Mouse (Mus musculus) embryonic facial prominence, embryonic 10.5 days (tissue): ENCODE measurements around the gene Clec2i. TPM values are rescaled to one million over a fixed set of nuclear protein-coding genes. Genes with fewer than 3 reads are reported as not detected.

Source experiments
- DNase-seq: peaks from one replicate; pipeline ENCODE4 v3.0.0-alpha.2; 2017; ENCODE audit warnings: low spot score
- H3K27ac ChIP-seq: fragments of 300-500 bp; sonication (generic); replicated peaks from 2 replicates; pipeline ENCODE4 v1.5.1; 2016; ENCODE audit warnings: mild to moderate bottlenecking
- H3K27me3 ChIP-seq: fragments of 300-500 bp; sonication (generic); replicated peaks from 2 replicates; pipeline ENCODE4 v1.6.1; 2016; ENCODE audit warnings: low read depth, mild to moderate bottlenecking; ENCODE audit not compliant: poor library complexity, severe bottlenecking
- H3K36me3 ChIP-seq: fragments of 300-500 bp; sonication (generic); replicated peaks from 2 replicates; pipeline ENCODE4 v1.6.1; 2016; ENCODE audit warnings: mild to moderate bottlenecking, moderate library complexity
- H3K4me1 ChIP-seq: fragments of 300-500 bp; sonication (generic); 2 replicates; pipeline ENCODE4 v1.6.1; 2016
- H3K4me3 ChIP-seq: fragments of 300-500 bp; sonication (generic); 2 replicates; pipeline ENCODE4 v1.5.1; 2016; ENCODE audit warnings: mild to moderate bottlenecking, moderate library complexity
- H3K9me3 ChIP-seq: fragments of 300-500 bp; sonication (generic); 2 replicates; pipeline ENCODE4 v1.6.1; 2016; ENCODE audit warnings: mild to moderate bottlenecking
- WGBS: fragments of 180-500 bp; shearing (Covaris S2); methylation state at CpG from one replicate; pipeline ENCODE4 v1.1.7; 2016; 5-methylcytosine and 5-hydroxymethylcytosine counted together
- polyA plus RNA-seq: library from polyadenylated mRNA; unstranded; fragments of >200 nt; fragmentation: Nextera tagmentation; extraction: Ambion mirVana; gene quantifications from 2 replicates; pipeline ENCODE4 v1.2.1, GENCODE M21; 2016

The Clec2i gene
- polyA plus RNA-seq, 1 experiment from 2014 or later: not detected

- H3K27me3 ChIP-seq: 0 out of 2 replicates have a peak, but pooled peaks cover 5% of the 10 kb centered on the region
- H3K36me3 ChIP-seq: no peaks in the 10 kb centered on the region
- DNase-seq: peak; percentile 92
- H3K9me3 ChIP-seq: no peaks in the 10 kb centered on the region
- peaks cover 25% of the 10 kb centered on the region for H3K4me1 ChIP-seq
- peak overlapping the region; percentile 35 for H3K4me3 ChIP-seq
- H3K27ac ChIP-seq: peak overlapping the region; percentile 41
- 25% methylated on average over 7 of the region's 7 CpGs for WGBS
Observed at GRCm38 (mm10) chr6:128845319-128845979, 41.9 kb upstream of the Clec2i start.

- 0 out of 2 replicates have a peak, but pooled peaks cover 5% of the 10 kb centered on the region for H3K27me3 ChIP-seq
- no peaks in the 10 kb centered on the region for H3K36me3 ChIP-seq
- H3K4me3 ChIP-seq: no peak overlapping the region
- DNase-seq: no peak
- H3K9me3 ChIP-seq: no peaks in the 10 kb centered on the region
- H3K27ac ChIP-seq: no peak overlapping the region
- WGBS: 70% methylated on average over 7 of the region's 9 CpGs
- H3K4me1 ChIP-seq: peaks cover 25% of the 10 kb centered on the region
Observed at GRCm38 (mm10) chr6:128845998-128846542, 41.3 kb upstream of the Clec2i start.

GRCm38 (mm10) chr6:128847401-128847800, 40.0 kb upstream of the Clec2i start:
- no peak overlapping the region for H3K4me3 ChIP-seq
- no peaks in the 10 kb centered on the region for H3K36me3 ChIP-seq
- H3K9me3 ChIP-seq: no peaks in the 10 kb centered on the region
- H3K4me1 ChIP-seq: peaks cover 13% of the 10 kb centered on the region
- 95% methylated on average over 4 of the region's 4 CpGs for WGBS
- H3K27ac ChIP-seq: no peak overlapping the region
- no peak for DNase-seq
- H3K27me3 ChIP-seq: no peaks in the 10 kb centered on the region

GRCm38 (mm10) chr6:128849902-128850301, 37.5 kb upstream of the Clec2i start:
- H3K36me3 ChIP-seq: no peaks in the 10 kb centered on the region
- DNase-seq: peak; percentile 79

GRCm38 (mm10) chr6:128850671-128851070, 36.7 kb upstream of the Clec2i start:
- WGBS: 69% methylated on average over 2 of the region's 2 CpGs
- Histone ChIP-seq H3K4me3 (no peak overlapping the region), H3K27me3 (no peaks in the 10 kb centered on the region), H3K4me1 (peaks cover 8% of the 10 kb centered on the region; the same call in 1 of the 2 replicates), H3K27ac (no peak overlapping the region), H3K9me3 (no peaks in the 10 kb centered on the region), H3K36me3 (no peaks in the 10 kb centered on the region)
- DNase-seq: no peak

More at GRCm38 (mm10) chr6:128849902-128850301, 37.5 kb upstream of the Clec2i start:
- no peaks in the 10 kb centered on the region for H3K9me3 ChIP-seq
- peaks cover 13% of the 10 kb centered on the region; the same call in 1 of the 2 replicates for H3K4me1 ChIP-seq
- H3K27ac ChIP-seq: no peak overlapping the region
- WGBS: 52% methylated on average over 2 of the region's 2 CpGs
- H3K4me3 ChIP-seq: no peak overlapping the region
- H3K27me3 ChIP-seq: no peaks in the 10 kb centered on the region

- WGBS: 84% methylated on average over 2 of the region's 2 CpGs
- no peaks in the 10 kb centered on the region for H3K36me3 ChIP-seq
- H3K27ac ChIP-seq: no peak overlapping the region
- H3K27me3 ChIP-seq: no peaks in the 10 kb centered on the region
- no peaks in the 10 kb centered on the region for H3K9me3 ChIP-seq
- no peak for DNase-seq
- no peak overlapping the region for H3K4me3 ChIP-seq
- peaks cover 8% of the 10 kb centered on the region; the same call in 1 of the 2 replicates for H3K4me1 ChIP-seq
Observed at GRCm38 (mm10) chr6:128851151-128851550, 36.2 kb upstream of the Clec2i start.

GRCm38 (mm10) chr6:128852766-128853165, 34.6 kb upstream of the Clec2i start:
- Histone ChIP-seq H3K4me1 (peaks cover 8% of the 10 kb centered on the region; the same call in 1 of the 2 replicates), H3K36me3 (no peaks in the 10 kb centered on the region), H3K9me3 (no peaks in the 10 kb centered on the region), H3K4me3 (no peak overlapping the region), H3K27me3 (no peaks in the 10 kb centered on the region), H3K27ac (no peak overlapping the region)
- WGBS: 88% methylated on average over 3 of the region's 3 CpGs
- no peak for DNase-seq

- 42% methylated on average over 12 of the region's 12 CpGs for WGBS
Observed at GRCm38 (mm10) chr6:128854024-128854820, 33.2 kb upstream of the Clec2i start.

GRCm38 (mm10) chr6:128854895-128855294, 32.5 kb upstream of the Clec2i start:
- no peak overlapping the region for H3K4me3 ChIP-seq

More at GRCm38 (mm10) chr6:128854024-128854820, 33.2 kb upstream of the Clec2i start:
- Histone ChIP-seq H3K4me3 (0 out of 2 replicates have a peak overlapping the region, but pooled peaks have one; percentile 14), H3K27ac (peak overlapping the region; percentile 68), H3K27me3 (no peaks in the 10 kb centered on the region), H3K36me3 (no peaks in the 10 kb centered on the region), H3K9me3 (no peaks in the 10 kb centered on the region), H3K4me1 (peaks cover 8% of the 10 kb centered on the region; the same call in 1 of the 2 replicates)
- peak; percentile 74 for DNase-seq

GRCm38 (mm10) chr6:128855477-128855876, 31.9 kb upstream of the Clec2i start:
- Histone ChIP-seq H3K36me3 (no peaks in the 10 kb centered on the region), H3K4me1 (peaks cover 8% of the 10 kb centered on the region; the same call in 1 of the 2 replicates), H3K4me3 (no peak overlapping the region), H3K27me3 (no peaks in the 10 kb centered on the region), H3K27ac (no peak overlapping the region), H3K9me3 (no peaks in the 10 kb centered on the region)
- no peak for DNase-seq
- whole genome bisulfite sequencing: 77% methylated on average over 1 of the region's 1 CpGs

More at GRCm38 (mm10) chr6:128854895-128855294, 32.5 kb upstream of the Clec2i start:
- 93% methylated on average over 3 of the region's 3 CpGs for WGBS
- Histone ChIP-seq H3K36me3 (no peaks in the 10 kb centered on the region), H3K27me3 (no peaks in the 10 kb centered on the region), H3K4me1 (peaks cover 8% of the 10 kb centered on the region; the same call in 1 of the 2 replicates), H3K9me3 (no peaks in the 10 kb centered on the region), H3K27ac (no peak overlapping the region)
- DNase-seq: no peak

- H3K36me3 ChIP-seq: no peaks in the 10 kb centered on the region
- no peaks in the 10 kb centered on the region for H3K27me3 ChIP-seq
- 85% methylated on average over 5 of the region's 5 CpGs for WGBS
- no peak overlapping the region for H3K4me3 ChIP-seq
- no peak overlapping the region for H3K27ac ChIP-seq
- no peaks in the 10 kb centered on the region for H3K9me3 ChIP-seq
- no peak for DNase-seq
- H3K4me1 ChIP-seq: peaks cover 8% of the 10 kb centered on the region; the same call in 1 of the 2 replicates
Observed at GRCm38 (mm10) chr6:128856250-128856649, 31.1 kb upstream of the Clec2i start.

GRCm38 (mm10) chr6:128857976-128858375, 29.4 kb upstream of the Clec2i start:
- no peaks in the 10 kb centered on the region for H3K9me3 ChIP-seq
- H3K4me1 ChIP-seq: peaks cover 8% of the 10 kb centered on the region; the same call in 1 of the 2 replicates
- no peak overlapping the region for H3K4me3 ChIP-seq
- H3K27ac ChIP-seq: no peak overlapping the region
- H3K36me3 ChIP-seq: no peaks in the 10 kb centered on the region
- H3K27me3 ChIP-seq: no peaks in the 10 kb centered on the region
- WGBS: 86% methylated on average over 2 of the region's 2 CpGs
- no peak for DNase-seq
